Mouse (Mus musculus): ENCODE data around the gene Rassf1.

DNA sequence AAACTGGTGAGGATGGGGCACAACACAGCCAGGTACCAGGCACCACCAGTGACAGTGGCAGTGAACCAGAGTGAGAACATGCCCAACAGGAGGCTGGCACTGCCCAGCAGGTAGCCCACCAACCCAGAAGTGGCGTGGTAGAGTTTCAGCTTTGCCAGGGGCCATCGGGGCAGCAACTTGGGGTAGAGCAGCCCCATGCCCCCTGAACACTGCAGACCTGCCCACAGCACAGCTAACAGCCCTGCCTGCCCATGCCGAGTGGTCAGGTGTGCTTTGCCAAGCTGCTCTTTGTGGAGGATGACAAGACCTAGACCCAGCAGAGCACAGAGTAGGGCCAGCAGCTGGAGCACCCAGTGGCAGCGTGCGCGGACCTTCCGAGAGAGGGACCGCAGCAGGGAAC, 11.4 kb upstream of the Rassf1 start:
- TF ChIP-seq CTCF (IDR thresholded peaks at IDR 0.05; ENCODE audit: extremely low read depth, insufficient read depth, low read length) (no peak), POLR2A (IDR thresholded peaks at IDR 0.05; ENCODE audit: extremely low read depth, insufficient read depth, low read length) (no peak; the same call in 1 of the 2 replicates)

All from cortical plate, adult 2 months (tissue).